Mouse (Mus musculus) MEL (cell line): ENCODE data around the gene Ly6g6c. TPM values are rescaled to one million over a fixed set of nuclear protein-coding genes. Genes with fewer than 3 reads are reported as not detected.

ENCODE experiments used
- DNase-seq: peaks from one replicate; pipeline ENCODE4 v3.0.0; 2011; ENCODE audit warnings: low read depth, low spot score
- H3K27ac ChIP-seq: 2 replicates; pipeline ENCODE4 v1.5.1; 2012; ENCODE audit warnings: low read depth, mild to moderate bottlenecking, control low read depth, low read length, moderate library complexity; ENCODE audit not compliant: control insufficient read depth
- H3K27me3 ChIP-seq, 2 experiments: fragments of 150-350 bp in 1 of 2; sonication (generic) in 1 of 2; 2 replicates each; pipeline ENCODE4 v1.6.1; 2012; ENCODE audit warnings: low read length in 2 of 2, mild to moderate bottlenecking in 2 of 2, improper control_type of control experiment in 1 of 2, moderate library complexity in 1 of 2; ENCODE audit not compliant: insufficient read depth in 2 of 2, control insufficient read depth in 1 of 2
- H3K36me3 ChIP-seq, 2 experiments: 2 replicates each; pipeline ENCODE4 v1.6.1; 2012 to 2014; ENCODE audit warnings: low read length in 2 of 2, improper control_type of control experiment in 1 of 2, inconsistent platforms in 1 of 2, mild to moderate bottlenecking in 1 of 2; ENCODE audit not compliant: insufficient read depth in 2 of 2, control insufficient read depth in 1 of 2
- H3K4me1 ChIP-seq, 2 experiments: fragments of 150-350 bp in 1 of 2; sonication (generic) in 1 of 2; 2 replicates each; pipeline ENCODE4 v1.6.1; 2012; ENCODE audit warnings: low read length in 2 of 2, improper control_type of control experiment in 1 of 2, mild to moderate bottlenecking in 1 of 2; ENCODE audit not compliant: insufficient read depth in 2 of 2, control insufficient read depth in 1 of 2
- H3K4me3 ChIP-seq, 2 experiments: fragments of 150-350 bp in 1 of 2; sonication (generic) in 1 of 2; 2 replicates each; pipeline ENCODE4 v1.5.1; 2012; ENCODE audit warnings: low read depth in 2 of 2, low read length in 2 of 2, mild to moderate bottlenecking in 2 of 2, moderate library complexity in 2 of 2, control low read depth in 1 of 2, improper control_type of control experiment in 1 of 2; ENCODE audit not compliant: control insufficient read depth in 1 of 2, insufficient read depth in 1 of 2
- H3K79me2 ChIP-seq: 2 replicates; pipeline ENCODE4 v1.6.1; 2012; ENCODE audit warnings: mild to moderate bottlenecking, low read length, moderate library complexity; ENCODE audit not compliant: control insufficient read depth, poor library complexity, insufficient read depth
- H3K9ac ChIP-seq: 2 replicates; pipeline ENCODE4 v1.6.1; 2012; ENCODE audit warnings: low read depth, mild to moderate bottlenecking, control low read depth, low read length, moderate library complexity; ENCODE audit not compliant: control insufficient read depth, poor library complexity, severe bottlenecking
- H3K9me3 ChIP-seq: fragments of 150-350 bp; sonication (generic); replicated peaks from 2 replicates; pipeline ENCODE4 v1.6.1; 2012; ENCODE audit warnings: mild to moderate bottlenecking, low read length, improper control_type of control experiment, moderate library complexity; ENCODE audit not compliant: insufficient read depth
- BHLHE40 ChIP-seq: IDR thresholded peaks from 2 replicates; pipeline ENCODE4 v1.6.1; 2012; ENCODE audit warnings: low read depth, mild to moderate bottlenecking, inconsistent platforms, low read length, improper control_type of control experiment, borderline replicate concordance
- CHD2 ChIP-seq: IDR thresholded peaks from 2 replicates; pipeline ENCODE4 v1.6.1; 2011; ENCODE audit warnings: low read length, improper control_type of control experiment
- CTCF ChIP-seq, 3 experiments: IDR thresholded peaks in 2 of 3; conservative IDR thresholded peaks in 1 of 3; 2 replicates each; pipeline ENCODE4 v1.5.1; 2011 to 2012; ENCODE audit warnings: low read length in 3 of 3, low read depth in 2 of 3, mild to moderate bottlenecking in 2 of 3, improper control_type of control experiment in 1 of 3, inconsistent platforms in 1 of 3, mixed read lengths in 1 of 3, moderate library complexity in 1 of 3; ENCODE audit not compliant: control insufficient read depth in 1 of 3, insufficient read depth in 1 of 3, poor library complexity in 1 of 3, severe bottlenecking in 1 of 3
- E2F4 ChIP-seq: IDR thresholded peaks from 2 replicates; pipeline ENCODE4 v1.6.1; 2011; ENCODE audit warnings: low read depth, low read length, improper control_type of control experiment, borderline replicate concordance
- GABPA ChIP-seq: IDR thresholded peaks from 2 replicates; pipeline ENCODE4 v1.6.1; 2012; ENCODE audit warnings: low read depth, mild to moderate bottlenecking, inconsistent platforms, low read length, improper control_type of control experiment, moderate library complexity
- GATA1 ChIP-seq: IDR thresholded peaks from 2 replicates; pipeline ENCODE4 v1.6.1; 2011; ENCODE audit warnings: low read depth, low read length, improper control_type of control experiment
- KAT2A ChIP-seq: conservative IDR thresholded peaks from 2 replicates; pipeline ENCODE4 v1.6.1; 2012; ENCODE audit warnings: low read depth, low read length, improper control_type of control experiment, inconsistent platforms
- MAX ChIP-seq: IDR thresholded peaks from 2 replicates; pipeline ENCODE4 v1.6.1; 2011; ENCODE audit warnings: low read length, improper control_type of control experiment
- MAZ ChIP-seq: IDR thresholded peaks from 2 replicates; pipeline ENCODE4 v1.6.1; 2012; ENCODE audit warnings: low read depth, mild to moderate bottlenecking, inconsistent platforms, low read length, improper control_type of control experiment
- MEF2A ChIP-seq: IDR thresholded peaks from 2 replicates; pipeline ENCODE4 v1.6.1; 2014; ENCODE audit warnings: low read depth, mild to moderate bottlenecking, inconsistent platforms, low read length, improper control_type of control experiment; ENCODE audit not compliant: poor library complexity, insufficient replicate concordance, severe bottlenecking; ENCODE audit errors: extremely low read depth
- MXI1 ChIP-seq: IDR thresholded peaks from 2 replicates; pipeline ENCODE4 v1.6.1; 2011; ENCODE audit warnings: mild to moderate bottlenecking, low read depth, low read length, improper control_type of control experiment
- MYC ChIP-seq: IDR thresholded peaks from 2 replicates; pipeline ENCODE4 v1.6.1; 2011; ENCODE audit warnings: low read depth, mild to moderate bottlenecking, low read length, improper control_type of control experiment, moderate library complexity
- NRF1 ChIP-seq: IDR thresholded peaks from 2 replicates; pipeline ENCODE4 v1.6.1; 2014; ENCODE audit warnings: low read depth, mild to moderate bottlenecking, inconsistent platforms, low read length, improper control_type of control experiment, moderate library complexity; ENCODE audit not compliant: poor library complexity, insufficient read depth, severe bottlenecking
- POLR2AphosphoS2 ChIP-seq: IDR thresholded peaks from 2 replicates; pipeline ENCODE4 v1.6.1; 2011; ENCODE audit warnings: low read length, improper control_type of control experiment
- RCOR1 ChIP-seq: IDR thresholded peaks from 2 replicates; pipeline ENCODE4 v1.6.1; 2012; ENCODE audit warnings: low read depth, mild to moderate bottlenecking, inconsistent platforms, low read length, improper control_type of control experiment
- TAL1 ChIP-seq: IDR thresholded peaks from 2 replicates; pipeline ENCODE4 v1.6.1; 2012; ENCODE audit warnings: mild to moderate bottlenecking, inconsistent platforms, low read length, moderate library complexity, mixed read lengths
- ZC3H11A ChIP-seq: IDR thresholded peaks from 2 replicates; pipeline ENCODE4 v1.6.1; 2012; ENCODE audit warnings: low read depth, mild to moderate bottlenecking, inconsistent platforms, low read length, improper control_type of control experiment
- ZKSCAN1 ChIP-seq: IDR thresholded peaks from 2 replicates; pipeline ENCODE4 v1.6.1; 2012; ENCODE audit warnings: low read depth, mild to moderate bottlenecking, inconsistent platforms, low read length, improper control_type of control experiment, moderate library complexity
- polyA plus RNA-seq, 2 experiments: library from polyadenylated mRNA; stranded (reverse) in 1 of 2; unstranded in 1 of 2; fragments of >175 nt in 1 of 2; fragments of >200 nt in 1 of 2; gene quantifications; 2 replicates each; pipeline versions ENCODE4 v1.2.1 to v1.2.4; 2012; ENCODE audit warnings: low replicate concordance in 2 of 2, low read depth in 1 of 2; ENCODE audit not compliant: insufficient read length in 2 of 2, insufficient read depth in 1 of 2, missing spikeins in 1 of 2
- total RNA-seq: library from RNA; depleted of rRNA; stranded (reverse); fragments of 300-350 nt; gene quantifications from 2 replicates; pipeline ENCODE4 v1.2.3, GENCODE M21; 2012

The Ly6g6c gene
- total and polyA plus RNA-seq, 3 experiments, result 0.24 TPM; not detected in 2

GRCm38 (mm10) chr17:35060071-35060470 is 5.1 kb upstream of the Ly6g6c start:
- Histone ChIP-seq H3K4me3 (no peak overlapping the region), H3K27me3 (no peaks in the 10 kb centered on the region), H3K4me1 (no peaks in the 10 kb centered on the region; a peak in 1 of 4 replicates), H3K36me3 (peaks cover 8 to 11% of the 10 kb centered on the region in 2 experiments), H3K9ac (no peak overlapping the region), H3K79me2 (peaks cover 1% of the 10 kb centered on the region; the same call in 1 of the 2 replicates), H3K9me3 (no peaks in the 10 kb centered on the region), H3K27ac (no peak overlapping the region)
- DNase-seq, result no peak
- no peak for TF ChIP-seq GABPA
- TF ChIP-seq CHD2, result no peak
- no peak for TF ChIP-seq ZKSCAN1
- TF ChIP-seq E2F4, result no peak
- TF ChIP-seq GATA1, result no peak
- TF ChIP-seq NRF1, result no peak

GRCm38 (mm10) chr17:35060737-35061297 is 4.4 kb upstream of the Ly6g6c start:
- DNase-seq, result no peak
- no peak for TF ChIP-seq MAX
- TF ChIP-seq BHLHE40, result no peak
- TF ChIP-seq GABPA, result no peak
- no peak for TF ChIP-seq CTCF (IDR thresholded peaks at IDR 0.05 in 2 of 3, conservative IDR thresholded peaks at IDR 0.05 in 1 of 3; ENCODE audit: control insufficient read depth in 1 of 3, insufficient read depth in 1 of 3, low read depth in 2 of 3, low read length in 3 of 3, poor library complexity in 1 of 3, severe bottlenecking in 1 of 3)
- TF ChIP-seq RCOR1, result no peak
- TF ChIP-seq CHD2, result no peak
- no peaks in the 10 kb centered on the region for H3K9me3 ChIP-seq
- no peaks in the 10 kb centered on the region for H3K27me3 ChIP-seq
- H3K9ac ChIP-seq, result no peak overlapping the region
- no peak overlapping the region for H3K27ac ChIP-seq
- no peaks in the 10 kb centered on the region; a peak in 1 of 4 replicates for H3K4me1 ChIP-seq
- H3K4me3 ChIP-seq, result no peak overlapping the region
- H3K36me3 ChIP-seq, result peaks cover 6 to 8% of the 10 kb centered on the region in 2 experiments
- no peaks in the 10 kb centered on the region for H3K79me2 ChIP-seq

GRCm38 (mm10) chr17:35061299-35061698 is 3.9 kb upstream of the Ly6g6c start:
- DNase-seq, result no peak
- Histone ChIP-seq H3K27me3 (no peaks in the 10 kb centered on the region), H3K4me1 (no peaks in the 10 kb centered on the region; a peak in 1 of 4 replicates), H3K27ac (no peak overlapping the region), H3K9ac (no peak overlapping the region), H3K79me2 (no peaks in the 10 kb centered on the region), H3K36me3 (peaks cover 5 to 8% of the 10 kb centered on the region in 2 experiments), H3K9me3 (no peaks in the 10 kb centered on the region)
- no peak for TF ChIP-seq MYC
- no peak for TF ChIP-seq MEF2A
- TF ChIP-seq KAT2A, result no peak
- TF ChIP-seq POLR2AphosphoS2, result no peak
- no peak for TF ChIP-seq GATA1
- no peak for TF ChIP-seq MAZ
- no peak for TF ChIP-seq TAL1
- no peak for TF ChIP-seq MXI1
- TF ChIP-seq E2F4, result no peak
- no peak for TF ChIP-seq BHLHE40
- TF ChIP-seq ZC3H11A, result no peak
- no peak for TF ChIP-seq CHD2
- TF ChIP-seq, all 39 proteins: peak for 0
- H3K4me3 ChIP-seq, result no peak overlapping the region
